Mouse (Mus musculus) heart, postnatal 4 days (tissue): ENCODE results near the gene Fam43b. TPM values are rescaled to one million over a fixed set of nuclear protein-coding genes. Genes with fewer than 3 reads are reported as not detected.

Experiments used
- DNase-seq: peaks from one replicate; pipeline ENCODE4 v3.0.0; 2021
- total RNA-seq, 2 experiments: library from RNA; stranded (reverse); gene quantifications; 2 replicates each; pipeline ENCODE4 v1.2.3; 2021

Gene Fam43b
- total RNA-seq, 2 experiments from 2014 or later, result not detected

- DNase-seq, result no peak
Observed at GRCm38 (mm10) chr4:138348716-138349115, 47.6 kb downstream of the Fam43b start.

GRCm38 (mm10) chr4:138347280-138347679, 49.0 kb downstream of the Fam43b start:
- no peak for DNase-seq

- peak; percentile 65 for DNase-seq
Observed at GRCm38 (mm10) chr4:138344891-138345545, 51.3 kb downstream of the Fam43b start.

Other genes starting within 250 kb of the Fam43b start
- 100 to 1,000 TPM in 1 of 2 experiments, 10 to 100 TPM in 1; 93.7 to 102 TPM for gene Hp1bp3, start 180.2 kb downstream of the Fam43b start, total RNA-seq
- under 1 TPM; 0.29 to 0.36 TPM for gene Sh2d5, start 146.1 kb downstream of the Fam43b start, total RNA-seq
- gene Kif17, start 146.1 kb downstream of the Fam43b start, total RNA-seq, result under 1 TPM; 0.14 to 0.23 TPM
- gene Ddost, start 91.8 kb downstream of the Fam43b start, total RNA-seq, result 100 to 1,000 TPM; 104 to 105 TPM
- gene Pink1, start 70.2 kb downstream of the Fam43b start, total RNA-seq, result 100 to 1,000 TPM; 163 to 177 TPM
- gene Cda, start 28.5 kb downstream of the Fam43b start, total RNA-seq, result 1 to 10 TPM; 5.9 to 6.9 TPM
- gene Mul1, start 38.1 kb upstream of the Fam43b start, total RNA-seq, result 10 to 100 TPM; 55.2 to 62.7 TPM
- gene Camk2n1, start 57.8 kb upstream of the Fam43b start, total RNA-seq, result 1 to 10 TPM; 6.8 to 8.0 TPM
- gene Vwa5b1, start 239.4 kb upstream of the Fam43b start, total RNA-seq, result not detected